Mouse (Mus musculus): Measurements from ENCODE around the gene Pih1d1.
"Not testable (repeated sequence)": the region's sequence is repeated elsewhere in the genome, so short reads cannot be mapped to it uniquely, and the experiment has no call there.

GRCm38 (mm10) chr7:45173772-45174171, 19.7 kb downstream of the Pih1d1 start:
- TF ChIP-seq ZC3H11A (IDR thresholded peaks at IDR 0.05; ENCODE audit: borderline replicate concordance, low read depth, low read length); CHD2 (IDR thresholded peaks at IDR 0.05; ENCODE audit: low read depth, low read length); ZNF384 (IDR thresholded peaks at IDR 0.05; ENCODE audit: low read depth, low read length); HCFC1 (IDR thresholded peaks at IDR 0.05; ENCODE audit: borderline replicate concordance, insufficient read depth, low read length); MAFK (IDR thresholded peaks at IDR 0.05; ENCODE audit: insufficient read depth, low read depth, low read length): not testable (repeated sequence)
